Mouse (Mus musculus) olfactory bulb, adult 2 months (tissue): ENCODE results near the gene Olfr652.

Source experiments
- CTCF ChIP-seq: fragments of 200-500 bp; IDR thresholded peaks from 2 replicates; pipeline ENCODE4 v1.5.1; 2012; ENCODE audit warnings: low read depth, mild to moderate bottlenecking, low read length, moderate library complexity; ENCODE audit not compliant: insufficient read depth
- POLR2A ChIP-seq: fragments of 200-500 bp; IDR thresholded peaks from 2 replicates; pipeline ENCODE4 v1.6.1; 2012; ENCODE audit warnings: mild to moderate bottlenecking, low read depth, low read length, moderate library complexity; ENCODE audit not compliant: insufficient read depth

- no peak for TF ChIP-seq CTCF
- no peak for TF ChIP-seq POLR2A
Measured at GRCm38 (mm10) chr7:104549833-104550232, 10.9 kb upstream of the Olfr652 start, which contains the start of gene Olfr651.
